Mouse (Mus musculus) spleen, adult 2 months (tissue): Measurements from ENCODE around the gene Selenon. TPM values are rescaled to one million over a fixed set of nuclear protein-coding genes. Genes with fewer than 3 reads are reported as not detected.

Source experiments
- DNase-seq, 2 experiments: peaks; one replicate each; pipeline versions ENCODE4 v3.0.0 to v3.0.0-alpha.2; 2012 to 2021; ENCODE audit warnings: low spot score in 2 of 2, low read depth in 1 of 2
- H3K27ac ChIP-seq: fragments of 200-500 bp; 2 replicates; pipeline ENCODE4 v1.5.1; 2012; ENCODE audit warnings: low read length, inconsistent platforms; ENCODE audit not compliant: insufficient read depth
- H3K27me3 ChIP-seq: fragments of 200-500 bp; 2 replicates; pipeline ENCODE4 v1.6.1; 2012; ENCODE audit warnings: mild to moderate bottlenecking, moderate library complexity, low read length, inconsistent platforms; ENCODE audit not compliant: control insufficient read depth, insufficient read depth
- H3K36me3 ChIP-seq: fragments of 200-500 bp; 2 replicates; pipeline ENCODE4 v1.6.1; 2012; ENCODE audit warnings: mild to moderate bottlenecking, low read length, inconsistent platforms; ENCODE audit not compliant: control insufficient read depth, insufficient read depth
- H3K4me1 ChIP-seq: fragments of 200-500 bp; 2 replicates; pipeline ENCODE4 v1.6.1; 2011; ENCODE audit warnings: inconsistent platforms; ENCODE audit not compliant: control insufficient read depth, insufficient read depth, insufficient read length
- H3K4me3 ChIP-seq: fragments of 200-500 bp; 2 replicates; pipeline ENCODE4 v1.5.1; 2011; ENCODE audit warnings: mild to moderate bottlenecking, inconsistent platforms; ENCODE audit not compliant: insufficient read depth, insufficient read length; ENCODE audit errors: extremely low read depth
- CTCF ChIP-seq: fragments of 200-500 bp; IDR thresholded peaks from 2 replicates; pipeline ENCODE4 v1.5.1; 2011; ENCODE audit warnings: mild to moderate bottlenecking, inconsistent platforms; ENCODE audit not compliant: insufficient read depth, insufficient read length, insufficient replicate concordance; ENCODE audit errors: extremely low read depth
- POLR2A ChIP-seq: fragments of 200-500 bp; IDR thresholded peaks from 2 replicates; pipeline ENCODE4 v1.6.1; 2011; ENCODE audit warnings: low read depth, low read length, inconsistent platforms
- WGBS: fragments of 180-500 bp; shearing (Covaris S2); methylation state at CpG from one replicate; pipeline ENCODE4 v1.1.7; 2018; 5-methylcytosine and 5-hydroxymethylcytosine counted together
- polyA plus RNA-seq: library from polyadenylated mRNA; depleted of rRNA; stranded (reverse); fragments of >200 nt; gene quantifications from 2 replicates; pipeline ENCODE4 v1.2.3, GENCODE M21; 2012; rRNA removed

The Selenon gene
- polyA plus RNA-seq: 8.0 and 8.3 TPM in 2 replicates

DNA sequence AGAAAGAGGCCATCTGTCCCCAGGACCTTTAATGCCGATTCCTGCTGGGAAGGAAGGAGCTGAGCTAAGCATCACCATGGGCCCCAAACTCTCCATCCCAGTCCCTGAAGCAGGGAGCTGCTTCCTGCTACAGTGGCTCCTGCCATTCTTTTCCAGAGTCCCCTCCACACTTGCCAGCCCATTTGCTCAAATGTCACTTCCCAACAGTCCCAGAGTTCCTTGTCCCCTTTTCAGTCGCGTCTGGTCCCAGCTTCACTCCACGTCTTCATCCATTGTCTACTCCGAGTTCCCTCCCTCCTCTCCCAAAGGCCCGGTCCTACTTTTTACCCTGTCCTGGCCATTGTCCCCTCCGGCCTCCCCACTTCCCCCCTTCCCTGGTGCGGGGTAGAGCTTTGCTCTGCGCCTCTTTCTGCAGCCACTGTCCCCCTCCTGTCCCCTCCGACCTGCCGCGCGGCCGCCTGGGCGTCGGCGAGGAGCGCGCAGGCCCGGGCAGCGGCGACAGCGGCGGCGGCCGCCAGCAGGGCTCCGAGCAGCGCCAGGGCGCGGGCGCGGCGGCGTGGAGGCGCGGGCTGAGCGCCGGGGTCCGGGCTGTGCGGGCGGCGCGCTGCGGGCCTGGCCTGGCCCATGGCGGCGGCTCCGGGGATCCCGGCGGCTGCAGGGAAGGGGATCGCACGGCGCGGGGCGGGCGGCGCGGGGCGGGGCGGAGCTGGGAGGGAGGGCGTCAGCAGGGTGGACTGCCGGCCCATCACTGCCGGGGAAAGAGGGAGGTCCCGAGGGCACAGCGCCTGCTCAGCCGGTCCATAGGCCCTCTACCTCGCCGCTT lies at the start of gene Selenon:
Selenon (minus strand) TSS at position 673 of the 823 bp plus-strand sequence.
- peaks cover 5% of the 10 kb centered on the region; the same call in 1 of the 2 replicates for H3K27me3 ChIP-seq
- peak within 1 kb of the TSS; percentile 59 for H3K4me3 ChIP-seq
- 3% methylated on average over 65 of the region's 67 CpGs for WGBS
- DNase-seq: no peak
- no peak within 1 kb of the TSS for H3K27ac ChIP-seq
- H3K4me1 ChIP-seq: peaks cover 2% of the 10 kb centered on the region; the same call in 1 of the 2 replicates
- TF ChIP-seq POLR2A: no peak
- no peak for TF ChIP-seq CTCF
- no peaks in the 10 kb centered on the region for H3K36me3 ChIP-seq

DNA sequence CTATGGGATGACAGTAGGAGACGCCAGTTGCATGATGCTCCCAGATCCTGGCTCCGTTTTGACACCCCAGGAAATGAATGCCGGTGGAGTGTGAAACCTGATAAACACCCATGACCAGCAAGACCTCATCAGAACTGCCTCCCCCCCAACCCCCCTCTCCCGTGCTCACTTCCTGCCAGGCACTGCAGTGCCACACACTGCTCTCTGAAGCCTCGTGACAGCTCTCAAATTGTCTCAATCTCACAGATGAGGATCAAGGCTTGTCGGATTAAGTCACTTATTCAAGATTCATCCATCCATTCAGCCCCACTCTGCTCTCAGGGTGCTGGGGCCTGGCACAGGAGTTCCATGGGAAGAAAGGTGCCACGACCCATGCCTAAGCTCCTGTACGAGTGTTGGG lies 49.4 kb upstream of the Selenon start:
- Histone ChIP-seq H3K27me3 (no peaks in the 10 kb centered on the region), H3K27ac (peak overlapping the region; percentile 34; the same call in 1 of the 2 replicates), H3K4me3 (no peak overlapping the region), H3K4me1 (peaks cover 17% of the 10 kb centered on the region; the same call in 1 of the 2 replicates), H3K36me3 (no peaks in the 10 kb centered on the region)
- DNase-seq: peak; percentile 25 to 48
- TF ChIP-seq POLR2A: no peak
- TF ChIP-seq CTCF: no peak
- WGBS: 15% methylated on average over 8 of the region's 8 CpGs

- H3K4me3 ChIP-seq: no peak overlapping the region
- no peaks in the 10 kb centered on the region for H3K27me3 ChIP-seq
- peaks cover 17% of the 10 kb centered on the region; the same call in 1 of the 2 replicates for H3K4me1 ChIP-seq
- no peaks in the 10 kb centered on the region for H3K36me3 ChIP-seq
- WGBS: 84% methylated on average over 7 of the region's 7 CpGs
- H3K27ac ChIP-seq: 0 out of 2 replicates have a peak overlapping the region, but pooled peaks have one; percentile 10
- DNase-seq: no peak
- TF ChIP-seq CTCF (no peak), POLR2A (no peak)
Observed at GRCm38 (mm10) chr4:134600777-134601176, 48.8 kb upstream of the Selenon start.

DNA sequence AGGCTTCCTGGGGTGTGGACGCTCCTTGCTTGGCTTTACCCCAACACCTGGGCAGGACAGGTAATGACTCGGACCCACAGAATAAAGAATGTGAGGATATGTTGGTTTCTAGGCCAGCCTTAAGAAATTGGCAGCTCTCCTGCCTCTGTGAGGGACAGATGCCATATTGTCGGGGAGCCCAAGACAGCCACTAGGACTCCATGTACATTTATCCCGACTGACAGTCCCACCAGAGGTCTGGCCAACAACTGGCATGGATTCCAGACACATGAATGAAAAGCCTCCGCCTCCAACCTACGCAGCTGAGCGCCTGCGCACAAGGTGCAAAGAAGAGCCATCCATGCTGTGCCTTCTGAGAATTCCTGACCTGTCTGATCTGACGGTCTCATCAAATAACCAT lies 48.1 kb upstream of the Selenon start:
- Histone ChIP-seq H3K4me3 (no peak overlapping the region), H3K36me3 (no peaks in the 10 kb centered on the region), H3K4me1 (peaks cover 17% of the 10 kb centered on the region; the same call in 1 of the 2 replicates), H3K27me3 (no peaks in the 10 kb centered on the region), H3K27ac (no peak overlapping the region)
- TF ChIP-seq POLR2A: no peak
- TF ChIP-seq CTCF: no peak
- DNase-seq: no peak
- WGBS: 95% methylated on average over 9 of the region's 9 CpGs

DNA sequence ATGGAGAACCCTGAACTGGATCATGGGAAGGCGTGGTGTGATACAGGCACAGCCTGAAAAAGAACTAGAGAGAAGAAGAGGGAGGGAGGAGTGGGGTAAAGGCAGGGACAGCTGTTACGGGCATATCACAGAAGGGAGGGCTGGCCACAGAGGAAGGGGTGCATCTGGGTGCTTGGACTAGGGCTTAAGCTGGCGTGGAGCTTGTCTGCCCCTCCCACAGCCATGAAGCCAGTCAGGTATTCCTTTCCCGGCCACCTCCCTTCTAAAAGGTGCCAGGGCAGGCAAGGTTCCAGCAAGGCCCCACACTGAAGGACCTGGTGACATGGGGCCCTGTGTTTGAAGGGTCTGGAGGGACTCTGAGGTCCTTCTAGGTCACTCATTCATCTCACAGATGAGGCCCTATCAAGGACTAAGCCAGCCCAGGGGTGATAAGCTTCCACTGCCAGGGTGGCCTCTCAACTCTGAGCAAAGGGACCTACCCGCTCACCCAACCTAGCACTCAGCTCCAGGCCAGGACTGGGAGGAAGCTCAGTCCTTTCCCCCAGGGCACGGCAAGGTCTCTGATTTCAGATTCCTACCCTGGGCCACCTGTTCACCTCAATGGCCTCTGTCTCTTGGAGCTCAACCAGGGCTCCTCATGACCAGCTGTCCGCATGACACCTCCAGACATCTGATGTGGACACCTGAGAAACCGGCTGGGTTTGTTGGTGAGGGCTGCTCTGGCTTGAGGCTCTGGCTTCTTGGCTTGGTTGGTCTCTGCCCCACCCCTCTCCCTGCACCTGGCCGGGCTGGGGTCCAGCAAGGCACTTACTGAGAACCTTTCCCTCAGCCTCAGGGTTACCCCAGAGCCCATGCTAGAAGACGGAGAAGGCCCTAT lies 45.1 kb upstream of the Selenon start:
- Histone ChIP-seq H3K27me3 (no peaks in the 10 kb centered on the region), H3K27ac (no peak overlapping the region), H3K4me1 (peaks cover 23% of the 10 kb centered on the region; the same call in 1 of the 2 replicates), H3K36me3 (no peaks in the 10 kb centered on the region), H3K4me3 (no peak overlapping the region)
- no peak for TF ChIP-seq CTCF
- TF ChIP-seq POLR2A: no peak
- DNase-seq: no peak
- WGBS: 89% methylated on average over 10 of the region's 10 CpGs

- TF ChIP-seq CTCF (no peak), POLR2A (no peak)
- 75% methylated on average over 10 of the region's 10 CpGs for WGBS
- H3K27me3 ChIP-seq: no peaks in the 10 kb centered on the region
- H3K36me3 ChIP-seq: no peaks in the 10 kb centered on the region
- no peak overlapping the region for H3K4me3 ChIP-seq
- DNase-seq: no peak
- H3K27ac ChIP-seq: no peak overlapping the region
- H3K4me1 ChIP-seq: peaks cover 15% of the 10 kb centered on the region; the same call in 1 of the 2 replicates
Observed at GRCm38 (mm10) chr4:134594731-134595439, 42.9 kb upstream of the Selenon start.
